Mouse (Mus musculus) C2C12 (cell line): ENCODE measurements around the gene Trarg1. TPM values are rescaled to one million over a fixed set of nuclear protein-coding genes. Genes with fewer than 3 reads are reported as not detected.

Experiments used
- H3K27me3 ChIP-seq: one replicate; pipeline ENCODE4 v1.6.1; 2011; ENCODE audit not compliant: control insufficient read depth, insufficient read depth, insufficient read length
- H3K36me3 ChIP-seq: one replicate; pipeline ENCODE4 v1.6.1; 2011; ENCODE audit not compliant: control insufficient read depth, insufficient read depth
- H3K4me3 ChIP-seq: one replicate; pipeline ENCODE4 v1.5.1; 2011; ENCODE audit warnings: mild to moderate bottlenecking, control low read depth; ENCODE audit not compliant: poor library complexity, insufficient read depth, severe bottlenecking
- H3K79me2 ChIP-seq: one replicate; pipeline ENCODE4 v1.6.1; 2011; ENCODE audit not compliant: control insufficient read depth, insufficient read depth
- H3K79me3 ChIP-seq: one replicate; pipeline ENCODE4 v1.6.1; 2011; ENCODE audit warnings: low read depth, control low read depth
- H3ac ChIP-seq: one replicate; pipeline ENCODE3; 2011; ENCODE audit warnings: low read depth; ENCODE audit not compliant: control insufficient read depth, insufficient read length
- CEBPB ChIP-seq: IDR thresholded peaks from one replicate; pipeline ENCODE4 v1.6.1; 2011; ENCODE audit warnings: low read depth, mild to moderate bottlenecking, control low read depth, moderate library complexity
- CTCF ChIP-seq: IDR thresholded peaks from one replicate; pipeline ENCODE4 v1.5.1; 2011; ENCODE audit not compliant: control insufficient read depth, insufficient read depth, insufficient read length
- FOSL1 ChIP-seq: IDR thresholded peaks from one replicate; pipeline ENCODE4 v1.8.0; 2011; ENCODE audit warnings: mild to moderate bottlenecking, low read length; ENCODE audit not compliant: poor library complexity, insufficient read depth, severe bottlenecking
- MAX ChIP-seq: IDR thresholded peaks from one replicate; pipeline ENCODE4 v1.6.1; 2011; ENCODE audit warnings: mild to moderate bottlenecking, control low read depth
- MYOD1 ChIP-seq: IDR thresholded peaks from one replicate; pipeline ENCODE4 v1.6.1; 2011; ENCODE audit warnings: low read depth; ENCODE audit not compliant: control insufficient read depth, insufficient read length
- MYOG ChIP-seq: IDR thresholded peaks from one replicate; pipeline ENCODE4 v1.6.1; 2011; ENCODE audit not compliant: control insufficient read depth, insufficient read length; ENCODE audit errors: extremely low read depth
- USF1 ChIP-seq: IDR thresholded peaks from one replicate; pipeline ENCODE4 v1.6.1; 2011; ENCODE audit warnings: low read depth, mild to moderate bottlenecking, control low read depth, moderate library complexity
- polyA plus RNA-seq: library from polyadenylated mRNA; unstranded; fragments of >200 nt; fragmentation: generic; extraction: Trizol; gene quantifications from one replicate; pipeline ENCODE4 v1.2.1, GENCODE M21; 2012; ENCODE audit warnings: missing spikeins

Trarg1 gene
- polyA plus RNA-seq, 1 experiment = 0.05 TPM

DNA sequence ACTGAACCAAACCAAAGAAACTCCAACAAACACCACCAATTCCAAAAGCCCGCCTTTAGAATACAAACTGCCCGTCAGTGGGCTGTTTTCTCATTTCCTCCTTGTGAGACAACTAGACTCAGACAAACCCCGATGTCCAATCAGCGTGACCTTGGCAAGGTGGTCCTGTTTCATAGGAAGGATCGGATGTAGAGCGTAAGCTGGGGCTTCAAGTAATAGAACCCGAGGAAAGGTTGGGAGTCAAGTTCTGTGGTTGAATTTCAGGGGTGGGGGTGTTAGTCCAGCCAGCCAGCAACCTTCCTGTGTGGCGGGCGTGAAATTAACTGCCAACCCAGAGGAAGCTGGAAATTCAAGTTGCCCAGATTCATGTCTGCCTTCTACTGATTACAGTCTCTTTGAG, 34.6 kb upstream of the Trarg1 start:
- Histone ChIP-seq H3K79me3 (no peaks in the 10 kb centered on the region), H3ac (no peak overlapping the region), H3K36me3 (no peaks in the 10 kb centered on the region), H3K79me2 (no peaks in the 10 kb centered on the region), H3K27me3 (no peaks in the 10 kb centered on the region), H3K4me3 (no peak overlapping the region)
- no peak for TF ChIP-seq USF1

DNA sequence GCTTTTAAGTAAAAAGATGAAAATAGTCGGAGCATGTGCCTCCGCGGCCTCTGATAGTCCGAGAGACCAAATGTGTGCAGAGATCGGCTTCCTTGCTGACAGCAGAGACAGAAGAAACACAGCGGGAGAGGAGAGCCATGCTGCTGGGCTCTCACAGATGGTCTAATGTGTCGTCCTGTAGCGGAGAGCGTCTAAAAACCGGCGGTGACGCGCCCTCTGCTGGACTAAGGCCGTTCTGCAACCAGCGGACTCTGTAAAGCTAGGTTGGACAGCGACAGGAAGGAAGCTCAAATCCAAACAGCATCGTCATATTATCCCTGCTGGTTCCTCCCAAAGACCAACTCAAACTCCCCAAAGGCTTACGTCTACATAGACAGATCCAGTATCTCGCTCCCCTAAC, 33.7 kb upstream of the Trarg1 start:
- Histone ChIP-seq H3K36me3 (no peaks in the 10 kb centered on the region), H3K4me3 (no peak overlapping the region), H3K27me3 (no peaks in the 10 kb centered on the region), H3ac (peak overlapping the region; percentile 31), H3K79me3 (no peaks in the 10 kb centered on the region), H3K79me2 (no peaks in the 10 kb centered on the region)
- TF ChIP-seq FOSL1 (no peak), MYOD1 (no peak), CEBPB (no peak), MYOG (no peak), CTCF (peak; percentile 93), USF1 (no peak), MAX (peak; percentile 58)

DNA sequence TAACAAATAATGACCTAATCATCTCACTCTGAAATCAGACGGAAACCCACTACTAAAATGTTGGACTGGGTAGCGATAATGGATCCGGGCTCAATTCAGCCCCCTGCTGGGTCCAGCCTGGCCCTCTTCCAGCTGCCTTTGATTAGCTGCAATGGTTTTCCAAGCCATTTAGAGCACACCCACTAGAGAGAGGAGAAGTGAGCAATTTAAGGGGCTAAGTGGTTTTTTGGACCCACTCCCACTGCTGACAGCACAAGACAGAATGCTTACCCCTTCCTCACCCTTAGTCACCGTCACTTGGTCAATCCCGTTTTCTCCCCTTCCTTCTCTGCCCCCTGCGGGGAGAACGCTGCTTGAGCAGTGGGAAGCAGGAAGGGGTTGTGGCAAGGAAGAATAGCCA, 32.5 kb upstream of the Trarg1 start:
- no peak for TF ChIP-seq CEBPB
- TF ChIP-seq CTCF = no peak
- no peak for TF ChIP-seq USF1
- no peak for TF ChIP-seq MYOG
- TF ChIP-seq MAX = no peak
- Histone ChIP-seq H3K27me3 (no peaks in the 10 kb centered on the region), H3K79me2 (no peaks in the 10 kb centered on the region), H3K79me3 (no peaks in the 10 kb centered on the region), H3K4me3 (no peak overlapping the region), H3K36me3 (no peaks in the 10 kb centered on the region), H3ac (no peak overlapping the region)

DNA sequence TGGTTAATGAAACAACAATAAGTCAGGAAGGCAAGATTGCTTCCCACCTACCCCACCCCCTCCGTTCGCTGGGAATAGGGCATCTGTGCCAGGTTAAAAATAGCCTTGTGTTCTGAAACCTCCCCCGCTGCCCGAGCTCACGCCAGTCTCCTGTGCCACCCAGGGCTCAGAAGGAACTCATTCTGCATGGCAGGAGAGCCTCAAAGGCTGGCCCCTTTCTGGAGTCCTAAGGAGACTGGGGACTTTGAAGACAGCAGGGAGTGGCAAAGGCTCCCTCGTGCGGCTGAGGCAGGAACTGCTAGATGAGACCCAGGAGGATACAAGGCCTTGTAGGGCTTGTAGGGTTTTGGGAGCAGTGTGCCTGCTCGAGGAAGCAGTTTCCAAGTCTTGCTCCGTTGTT, 32.1 kb upstream of the Trarg1 start:
- no peaks in the 10 kb centered on the region for H3K36me3 ChIP-seq
- H3K79me3 ChIP-seq = no peaks in the 10 kb centered on the region
- H3K4me3 ChIP-seq = no peak overlapping the region
- H3K79me2 ChIP-seq = no peaks in the 10 kb centered on the region
- TF ChIP-seq MYOG (no peak), CTCF (peak; percentile 64)
- no peaks in the 10 kb centered on the region for H3K27me3 ChIP-seq
- H3ac ChIP-seq = no peak overlapping the region

DNA sequence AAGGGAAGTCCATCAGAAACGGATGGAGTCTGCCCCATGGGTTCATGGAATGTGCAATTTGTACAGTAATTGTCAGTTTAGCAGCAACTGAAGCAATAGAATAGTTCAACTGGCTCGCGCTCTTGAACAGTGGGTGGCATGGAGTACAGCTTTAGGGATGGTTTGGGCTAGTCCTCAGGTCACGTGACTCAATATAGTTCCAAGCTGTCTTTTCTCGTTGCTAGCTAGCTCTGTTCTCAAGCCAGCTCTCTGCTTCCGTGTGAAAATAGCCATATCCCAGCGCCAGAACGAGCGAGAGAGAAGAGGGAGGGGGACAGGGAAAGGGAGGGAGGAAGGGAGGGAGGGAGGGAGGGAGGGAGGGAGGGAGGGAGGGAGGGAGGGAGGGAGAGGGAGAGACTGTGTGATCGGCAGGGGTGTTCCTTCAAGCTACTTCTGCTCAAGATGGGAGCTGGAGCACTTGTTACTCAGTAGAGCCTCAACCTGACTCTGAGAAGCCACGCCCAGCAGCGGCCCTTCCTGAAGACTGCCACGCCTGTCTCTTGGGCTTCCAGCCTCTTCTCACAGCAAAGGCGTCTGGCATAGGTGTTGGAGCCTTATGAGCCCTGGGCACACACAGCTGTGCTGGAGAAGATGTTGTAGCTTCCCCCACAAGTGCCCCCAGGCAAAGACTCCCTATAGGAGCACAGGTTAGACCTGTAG, 28.6 kb upstream of the Trarg1 start:
- TF ChIP-seq CTCF = no peak
- peak; percentile 54 for TF ChIP-seq USF1
- Histone ChIP-seq H3K79me2 (no peaks in the 10 kb centered on the region), H3K79me3 (no peaks in the 10 kb centered on the region), H3K4me3 (no peak overlapping the region), H3K36me3 (no peaks in the 10 kb centered on the region), H3ac (no peak overlapping the region), H3K27me3 (no peaks in the 10 kb centered on the region)

DNA sequence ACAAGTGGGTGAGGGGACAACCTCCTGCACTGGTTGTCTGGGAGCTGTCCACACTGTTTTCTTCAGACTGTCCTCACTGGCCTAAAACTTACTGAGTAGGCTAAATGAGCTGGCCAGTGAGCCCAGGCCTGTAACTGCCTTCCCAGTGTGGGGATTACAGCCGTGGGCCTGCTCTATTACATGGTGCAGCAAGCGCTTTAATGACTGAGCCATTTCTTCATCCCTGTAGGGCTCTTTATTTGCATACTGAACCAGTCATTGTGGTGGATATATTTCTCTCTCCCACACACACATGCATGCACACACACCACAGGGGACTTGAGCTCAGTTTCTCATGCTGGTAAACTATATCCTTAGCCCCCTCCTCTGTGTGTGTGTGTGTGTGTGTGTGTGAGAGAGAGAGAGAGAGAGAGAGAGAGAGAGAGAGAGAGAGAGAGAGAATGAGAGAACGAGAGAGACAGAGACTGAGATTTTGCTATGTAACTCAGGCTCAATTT, 26.7 kb upstream of the Trarg1 start:
- no peak for TF ChIP-seq CEBPB
- no peaks in the 10 kb centered on the region for H3K79me2 ChIP-seq
- no peaks in the 10 kb centered on the region for H3K27me3 ChIP-seq
- no peak overlapping the region for H3K4me3 ChIP-seq
- no peaks in the 10 kb centered on the region for H3K79me3 ChIP-seq
- no peaks in the 10 kb centered on the region for H3K36me3 ChIP-seq
- H3ac ChIP-seq = no peak overlapping the region

DNA sequence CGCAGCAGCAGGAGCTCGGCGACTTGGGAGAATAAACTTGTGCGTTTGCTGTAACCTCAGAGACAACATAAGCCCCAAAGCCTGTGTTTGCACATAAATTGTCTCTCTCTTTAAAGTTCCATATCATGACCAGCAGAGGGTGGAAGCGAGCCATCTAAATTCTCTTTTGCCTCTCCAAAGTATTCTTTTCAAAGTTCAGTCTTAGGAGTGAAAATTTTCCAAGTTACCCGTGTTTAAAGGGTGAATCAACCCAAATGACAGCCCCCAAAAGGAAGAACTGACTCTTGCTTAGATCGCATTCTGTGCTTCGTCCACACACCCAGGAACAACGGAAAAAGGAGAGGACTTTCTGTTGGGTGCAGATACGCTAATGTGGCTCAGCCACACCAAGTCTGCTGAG, 24.5 kb upstream of the Trarg1 start:
- TF ChIP-seq CEBPB (no peak), MAX (no peak), FOSL1 (no peak), CTCF (no peak), MYOG (no peak), MYOD1 (no peak), USF1 (no peak)
- Histone ChIP-seq H3ac (peak overlapping the region; percentile 52), H3K79me3 (no peaks in the 10 kb centered on the region), H3K4me3 (no peak overlapping the region), H3K36me3 (no peaks in the 10 kb centered on the region), H3K27me3 (no peaks in the 10 kb centered on the region), H3K79me2 (no peaks in the 10 kb centered on the region)
